Mouse (Mus musculus) T-cell, adult 66 days (primary cell): Measurements from ENCODE around the gene Klk1b16. TPM values are rescaled to one million over a fixed set of nuclear protein-coding genes. Genes with fewer than 3 reads are reported as not detected.

Experiments
- total RNA-seq, 2 experiments: library from RNA; stranded (reverse); gene quantifications; 3 replicates in 1 of 2; 4 replicates in 1 of 2; pipeline ENCODE4 v1.2.4; 2023

Klk1b16 gene
- total RNA-seq = not detected

GRCm38 (mm10) chr7:44136467-44136866 lies at the start of gene Klk1b16:
Gene Klk1b16 (plus strand): TSS chr7:44136767.

GRCm38 (mm10) chr7:44102028-44102427 lies 34.5 kb upstream of the Klk1b16 start, which contains the start of gene Klk1b21:
Gene Klk1b21 (plus strand): TSS chr7:44102328.

DNA sequence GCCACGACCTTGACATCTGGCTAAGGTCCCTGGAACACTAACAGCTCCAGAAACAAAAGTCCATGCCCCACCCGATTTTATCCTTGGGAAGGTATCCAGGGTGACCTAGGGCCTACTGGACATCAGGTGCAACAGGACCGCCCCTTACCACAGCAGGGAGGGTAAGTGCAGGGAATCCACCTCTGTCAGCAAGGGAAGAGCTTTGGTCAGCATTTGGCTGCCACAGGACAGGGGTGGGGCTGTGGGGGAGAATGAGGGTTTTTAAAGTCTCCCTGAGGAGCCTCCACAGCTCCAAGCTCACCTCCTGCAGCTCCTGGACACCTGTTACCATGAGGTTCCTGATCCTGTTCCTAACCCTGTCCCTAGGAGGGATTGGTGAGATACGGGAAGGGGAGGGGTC lies 24.2 kb upstream of the Klk1b16 start, which contains the start of gene Klk1b22:
Gene Klk1b22, plus strand, starts transcription at position 301 of the 400 bp plus-strand sequence.

GRCm38 (mm10) chr7:44187936-44188335 lies 51.4 kb downstream of the Klk1b16 start, which contains the start of gene Klk1b24:
Gene Klk1b24 (plus strand): TSS chr7:44188236.

Other genes starting within 250 kb of the Klk1b16 start
- gene Klk15, start 203.0 kb upstream of the Klk1b16 start, total RNA-seq = not detected
- gene Klk1b8, start 186.1 kb upstream of the Klk1b16 start, total RNA-seq = not detected
- not detected for gene Klk1b1, start 170.0 kb upstream of the Klk1b16 start, total RNA-seq
- 1 to 10 TPM in 1 of 2 experiments, not detected in 1; 1.1 TPM for gene Klk1b9, start 160.7 kb upstream of the Klk1b16 start, total RNA-seq
- not detected for gene Klk1b11, start 140.9 kb upstream of the Klk1b16 start, total RNA-seq
- not detected for gene Klk1b26, start 124.6 kb upstream of the Klk1b16 start, total RNA-seq
- gene Klk1b27, start 84.5 kb upstream of the Klk1b16 start, total RNA-seq = 1 to 10 TPM in 1 of 2 experiments, not detected in 1; 1.1 TPM
- not detected for gene Klk1b21, start 34.4 kb upstream of the Klk1b16 start, total RNA-seq
- not detected for gene Klk1b22, start 24.1 kb upstream of the Klk1b16 start, total RNA-seq
- not detected for gene Klk1b24, start 51.5 kb downstream of the Klk1b16 start, total RNA-seq
- not detected for gene Klk1b3, start 61.4 kb downstream of the Klk1b16 start, total RNA-seq
- not detected for gene Klk1b4, start 70.7 kb downstream of the Klk1b16 start, total RNA-seq
- gene Klk1b5, start 79.2 kb downstream of the Klk1b16 start, total RNA-seq = not detected
- 1 to 10 TPM; 1.2 to 1.8 TPM for gene Klk1, start 88.6 kb downstream of the Klk1b16 start, total RNA-seq
- gene Gm36864, start 99.4 kb downstream of the Klk1b16 start, total RNA-seq = not detected
- 1 to 10 TPM; 2.2 to 2.5 TPM for gene 1700028J19Rik, start 109.9 kb downstream of the Klk1b16 start, total RNA-seq
- gene 2410002F23Rik, start 110.0 kb downstream of the Klk1b16 start, total RNA-seq = 100 to 1,000 TPM; 161 to 167 TPM
- not detected for gene Acp4, start 120.6 kb downstream of the Klk1b16 start, total RNA-seq
- not detected for gene Gm15517, start 124.7 kb downstream of the Klk1b16 start, total RNA-seq
- 1 to 10 TPM in 1 of 2 experiments, under 1 TPM in 1; 0.98 to 1.1 TPM for gene Clec11a, start 170.1 kb downstream of the Klk1b16 start, total RNA-seq
- gene Shank1, start 173.5 kb downstream of the Klk1b16 start, total RNA-seq = under 1 TPM; 0.21 to 0.82 TPM
- gene Syt3, start 247.3 kb downstream of the Klk1b16 start, total RNA-seq = under 1 TPM in 1 of 2 experiments, not detected in 1; 0.87 TPM
- not detected for gene 1700008O03Rik, start 249.1 kb downstream of the Klk1b16 start, total RNA-seq